Mouse (Mus musculus) ES-Bruce4 (cell line): ENCODE data around the gene Sox5.

Experiments
- CTCF ChIP-seq: IDR thresholded peaks from one replicate; pipeline ENCODE4 v1.8.1; 2011; ENCODE audit warnings: low read depth, low read length
- POLR2A ChIP-seq: IDR thresholded peaks from one replicate; pipeline ENCODE4 v1.8.1; 2011; ENCODE audit warnings: low read length; ENCODE audit not compliant: insufficient read depth

DNA sequence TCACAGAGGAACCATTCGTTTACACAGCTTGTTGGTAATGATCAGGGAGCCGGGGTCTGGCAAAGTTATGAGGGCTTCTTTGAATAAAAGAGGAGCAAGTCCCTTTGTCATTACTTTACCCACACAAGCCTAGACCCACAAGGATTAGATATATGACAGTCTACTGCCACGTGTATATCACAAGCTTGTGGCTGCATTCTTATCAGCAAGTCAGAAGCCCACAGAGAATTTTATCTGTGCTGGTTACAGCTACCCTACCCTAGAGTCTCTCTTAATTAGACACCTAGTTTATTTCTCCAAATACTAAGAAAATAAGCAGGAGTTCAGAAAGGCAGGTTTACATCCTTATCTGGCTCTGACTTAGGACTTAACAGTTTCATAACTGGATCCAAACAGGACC lies 629.8 kb downstream of the Sox5 start:
- TF ChIP-seq CTCF (no peak), POLR2A (no peak)
